Mouse (Mus musculus): Measurements from ENCODE around the gene Gcgr. TPM values are rescaled to one million over a fixed set of nuclear protein-coding genes. Genes with fewer than 3 reads are reported as not detected.

Gcgr gene
- polyA plus RNA-seq, 1 experiment from 2014 or later: 0.76 TPM

DNA sequence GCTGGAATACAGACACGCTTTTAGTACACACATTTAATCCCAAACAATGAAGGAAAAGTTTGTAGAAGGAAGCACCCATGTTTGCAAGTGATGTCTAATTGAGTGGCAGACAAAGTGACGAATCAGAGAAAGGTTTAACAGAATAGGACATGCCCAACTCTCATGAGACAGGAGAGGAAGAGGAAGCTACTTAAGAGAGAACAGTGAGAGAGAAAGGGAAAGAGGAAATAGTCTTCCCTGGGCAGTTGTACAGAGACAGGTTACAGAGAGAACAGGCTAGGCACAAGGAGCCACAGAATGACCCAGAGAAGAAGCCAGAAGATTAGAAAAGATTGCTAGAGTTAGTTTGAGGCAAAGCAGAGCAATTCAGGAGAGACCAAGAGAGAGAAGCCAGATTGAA is 4.5 kb upstream of the Gcgr start:
- WGBS: 78% methylated on average over 2 of the region's 2 CpGs
- Histone ChIP-seq H3K4me3 (ENCODE audit: low read depth, low read length) (no peak overlapping the region), H3K27ac (ENCODE audit: low read length) (no peak overlapping the region), H3K9me3 (ENCODE audit: low read length) (no peaks in the 10 kb centered on the region), H3K4me2 (replicated peaks; ENCODE audit: low read depth, low read length) (no peak overlapping the region), H3K27me3 (replicated peaks; ENCODE audit: insufficient read depth, low read length) (peaks cover 17% of the 10 kb centered on the region; the same call in 1 of the 2 replicates), H3K9ac (replicated peaks; ENCODE audit: low read depth) (no peak overlapping the region), H3K36me3 (ENCODE audit: insufficient read depth, low read length) (no peaks in the 10 kb centered on the region), H3K4me1 (ENCODE audit: insufficient read depth, low read depth, low read length) (peaks cover 5% of the 10 kb centered on the region; the same call in 1 of the 2 replicates)
- TF ChIP-seq EP300 (IDR thresholded peaks at IDR 0.05) (no peak), CTCF (IDR thresholded peaks at IDR 0.05) (no peak)
- DNase-seq (ENCODE audit: low spot score): no peak
- no peak for ATAC-seq

DNA sequence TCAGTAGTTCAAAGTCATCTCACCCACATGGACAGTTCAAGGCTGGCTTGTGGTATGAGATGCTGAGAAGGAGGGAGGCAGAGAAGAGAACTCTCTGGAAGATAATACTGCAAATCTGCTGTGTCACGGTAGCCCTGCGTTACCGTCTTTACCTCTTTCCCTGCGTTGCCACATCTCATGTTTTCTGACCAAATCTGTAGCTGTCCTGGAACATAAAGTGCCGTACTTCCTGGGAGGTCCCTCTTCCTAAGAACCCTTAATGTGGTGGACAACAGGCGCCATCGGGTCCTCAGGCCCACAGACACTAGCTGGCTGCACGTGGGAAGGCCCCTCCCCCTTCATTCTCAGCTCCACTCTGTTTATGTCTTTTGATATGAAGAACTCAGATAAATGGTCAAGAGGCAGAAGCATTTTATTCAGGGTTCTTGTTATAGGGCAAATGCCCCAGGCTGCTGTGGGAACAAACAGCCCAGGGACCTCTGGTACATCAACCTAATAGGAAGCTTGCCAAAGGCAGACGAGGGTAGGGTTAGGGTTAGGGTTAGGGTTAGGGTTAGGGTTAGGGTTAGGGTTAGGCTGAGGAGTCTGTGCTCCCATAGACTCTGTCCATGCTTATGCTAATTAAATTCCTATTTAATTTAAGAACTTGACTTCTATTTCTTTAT is 2.7 kb upstream of the Gcgr start:
- H3K4me3 ChIP-seq (ENCODE audit: low read depth, low read length): no peak overlapping the region
- no peaks in the 10 kb centered on the region for H3K36me3 ChIP-seq (ENCODE audit: insufficient read depth, low read length)
- no peak overlapping the region for H3K9ac ChIP-seq (replicated peaks; ENCODE audit: low read depth)
- H3K27me3 ChIP-seq (replicated peaks; ENCODE audit: insufficient read depth, low read length): peaks cover 36% of the 10 kb centered on the region
- H3K4me1 ChIP-seq (ENCODE audit: insufficient read depth, low read depth, low read length): peaks cover 5% of the 10 kb centered on the region; the same call in 1 of the 2 replicates
- H3K27ac ChIP-seq (ENCODE audit: low read length): no peak overlapping the region
- H3K9me3 ChIP-seq (ENCODE audit: low read length): no peaks in the 10 kb centered on the region
- no peak for ATAC-seq
- no peak overlapping the region for H3K4me2 ChIP-seq (replicated peaks; ENCODE audit: low read depth, low read length)
- 51% methylated on average over 9 of the region's 9 CpGs for WGBS
- no peak for DNase-seq (ENCODE audit: low spot score)
- no peak for TF ChIP-seq EP300 (IDR thresholded peaks at IDR 0.05)
- no peak for TF ChIP-seq CTCF (IDR thresholded peaks at IDR 0.05)

DNA sequence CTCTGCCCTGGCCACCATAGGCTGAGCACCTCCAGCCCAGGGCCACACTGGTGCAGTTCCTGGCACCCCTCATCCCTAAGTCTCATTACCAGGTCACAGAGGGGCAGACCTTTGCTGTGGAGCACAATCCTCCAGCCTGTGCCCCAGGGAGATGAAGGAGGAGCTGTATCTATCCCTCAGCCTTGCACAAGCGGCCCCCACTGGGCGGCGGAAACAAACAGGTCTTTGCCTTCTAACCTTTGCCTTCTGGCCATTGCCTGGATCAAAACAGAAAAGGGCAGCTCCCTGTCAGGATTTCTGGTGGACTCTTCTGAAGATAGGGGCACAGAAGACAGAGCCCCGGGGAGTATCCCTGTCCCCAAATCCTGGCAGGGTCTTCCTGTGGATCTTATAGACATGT is 1.6 kb upstream of the Gcgr start:
- WGBS: 68% methylated on average over 4 of the region's 4 CpGs
- Histone ChIP-seq H3K27me3 (replicated peaks; ENCODE audit: insufficient read depth, low read length) (peaks cover 37% of the 10 kb centered on the region), H3K36me3 (ENCODE audit: insufficient read depth, low read length) (no peaks in the 10 kb centered on the region), H3K4me1 (ENCODE audit: insufficient read depth, low read depth, low read length) (peaks cover 5% of the 10 kb centered on the region; the same call in 1 of the 2 replicates), H3K9ac (replicated peaks; ENCODE audit: low read depth) (no peak overlapping the region), H3K4me2 (replicated peaks; ENCODE audit: low read depth, low read length) (no peak overlapping the region), H3K9me3 (ENCODE audit: low read length) (no peaks in the 10 kb centered on the region), H3K4me3 (ENCODE audit: low read depth, low read length) (no peak overlapping the region), H3K27ac (ENCODE audit: low read length) (no peak overlapping the region)
- ATAC-seq: no peak
- DNase-seq (ENCODE audit: low spot score): no peak
- no peak for TF ChIP-seq EP300 (IDR thresholded peaks at IDR 0.05)
- no peak for TF ChIP-seq CTCF (IDR thresholded peaks at IDR 0.05)

DNA sequence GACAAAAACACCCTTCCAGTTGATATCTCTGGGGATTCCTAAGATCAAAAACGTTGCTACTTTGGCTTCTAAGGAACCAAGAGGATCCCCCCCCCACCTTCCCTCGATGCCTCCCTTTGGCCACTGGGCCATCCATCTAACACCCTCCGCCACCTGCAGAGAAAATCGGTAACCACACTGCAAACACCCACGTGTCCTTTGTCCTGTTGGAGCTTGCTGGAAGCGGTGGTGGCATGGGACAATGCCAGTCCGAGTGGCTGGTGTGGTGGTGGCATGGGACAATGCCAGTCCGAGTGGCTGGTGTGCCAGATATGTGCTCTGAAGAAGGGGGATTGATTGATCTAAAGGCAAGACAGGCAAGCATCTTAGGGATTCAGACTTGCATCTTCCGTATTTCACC is 1.1 kb downstream of the Gcgr start:
- Histone ChIP-seq H3K4me1 (ENCODE audit: insufficient read depth, low read depth, low read length) (peaks cover 5% of the 10 kb centered on the region; the same call in 1 of the 2 replicates), H3K4me2 (replicated peaks; ENCODE audit: low read depth, low read length) (no peak overlapping the region), H3K9ac (replicated peaks; ENCODE audit: low read depth) (no peak overlapping the region), H3K27me3 (replicated peaks; ENCODE audit: insufficient read depth, low read length) (peaks cover 37% of the 10 kb centered on the region), H3K36me3 (ENCODE audit: insufficient read depth, low read length) (no peaks in the 10 kb centered on the region), H3K9me3 (ENCODE audit: low read length) (no peaks in the 10 kb centered on the region), H3K27ac (ENCODE audit: low read length) (no peak overlapping the region), H3K4me3 (ENCODE audit: low read depth, low read length) (no peak overlapping the region)
- ATAC-seq (no peak), DNase-seq (ENCODE audit: low spot score) (no peak)
- WGBS: 22% methylated on average over 9 of the region's 9 CpGs
- TF ChIP-seq EP300 (IDR thresholded peaks at IDR 0.05): no peak
- TF ChIP-seq CTCF (IDR thresholded peaks at IDR 0.05): no peak

DNA sequence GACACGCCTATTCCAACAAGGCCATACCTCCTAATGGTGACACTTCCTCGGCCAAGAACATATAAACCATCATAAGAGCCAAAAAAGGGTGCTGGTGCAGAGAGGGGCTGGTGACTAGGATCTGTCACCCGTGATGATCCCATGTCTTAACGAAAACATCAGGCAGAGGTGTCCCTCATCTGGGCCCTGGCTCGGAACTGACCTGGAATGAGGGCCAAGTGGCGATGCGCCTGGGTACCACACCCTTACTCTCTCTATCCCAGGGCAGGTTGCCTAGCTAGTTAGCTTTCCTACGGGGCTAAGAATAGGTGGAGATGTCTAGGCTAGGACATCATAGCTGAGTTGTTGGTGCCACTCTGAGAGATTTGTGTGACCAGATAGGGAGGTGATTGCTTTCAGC is 3.6 kb downstream of the Gcgr start:
- no peak for TF ChIP-seq CTCF (IDR thresholded peaks at IDR 0.05)
- TF ChIP-seq EP300 (IDR thresholded peaks at IDR 0.05): no peak
- no peak overlapping the region for H3K27ac ChIP-seq (ENCODE audit: low read length)
- H3K27me3 ChIP-seq (replicated peaks; ENCODE audit: insufficient read depth, low read length): peaks cover 37% of the 10 kb centered on the region
- H3K9me3 ChIP-seq (ENCODE audit: low read length): no peaks in the 10 kb centered on the region
- H3K36me3 ChIP-seq (ENCODE audit: insufficient read depth, low read length): no peaks in the 10 kb centered on the region
- H3K9ac ChIP-seq (replicated peaks; ENCODE audit: low read depth): no peak overlapping the region
- 76% methylated on average over 8 of the region's 8 CpGs for WGBS
- no peak overlapping the region for H3K4me2 ChIP-seq (replicated peaks; ENCODE audit: low read depth, low read length)
- H3K4me3 ChIP-seq (ENCODE audit: low read depth, low read length): no peak overlapping the region
- ATAC-seq (no peak), DNase-seq (ENCODE audit: low spot score) (no peak)
- peaks cover 5% of the 10 kb centered on the region; the same call in 1 of the 2 replicates for H3K4me1 ChIP-seq (ENCODE audit: insufficient read depth, low read depth, low read length)

DNA sequence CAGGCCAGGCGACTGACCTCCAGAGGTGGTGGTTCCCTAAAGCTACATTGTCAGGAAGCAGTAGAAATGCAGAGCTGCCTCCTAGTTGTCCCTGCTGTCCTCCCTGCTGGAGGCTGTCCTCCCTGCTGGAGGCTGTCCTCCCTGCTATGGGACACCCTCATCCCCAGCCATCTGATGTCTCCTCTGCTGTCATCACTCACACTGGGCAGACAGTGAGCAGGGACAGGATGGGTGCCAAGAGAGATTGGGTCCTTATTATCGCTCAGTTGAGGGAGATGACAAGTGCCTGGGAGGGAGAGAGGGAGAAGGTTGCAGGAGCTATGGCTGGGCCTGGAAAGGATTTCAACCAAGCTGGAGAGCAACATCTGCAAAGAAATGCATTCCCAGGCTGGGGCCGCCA is 4.6 kb downstream of the Gcgr start:
- H3K27me3 ChIP-seq (replicated peaks; ENCODE audit: insufficient read depth, low read length): peaks cover 28% of the 10 kb centered on the region
- TF ChIP-seq CTCF (IDR thresholded peaks at IDR 0.05) (no peak), EP300 (IDR thresholded peaks at IDR 0.05) (no peak)
- ATAC-seq: no peak

More for the DNA sequence above, 4.6 kb downstream of the Gcgr start:
- no peak overlapping the region for H3K4me3 ChIP-seq (ENCODE audit: low read depth, low read length)
- peaks cover 6% of the 10 kb centered on the region; the same call in 1 of the 2 replicates for H3K4me1 ChIP-seq (ENCODE audit: insufficient read depth, low read depth, low read length)
- DNase-seq (ENCODE audit: low spot score): no peak
- H3K9me3 ChIP-seq (ENCODE audit: low read length): no peaks in the 10 kb centered on the region
- no peak overlapping the region for H3K4me2 ChIP-seq (replicated peaks; ENCODE audit: low read depth, low read length)
- H3K9ac ChIP-seq (replicated peaks; ENCODE audit: low read depth): no peak overlapping the region
- no peak overlapping the region for H3K27ac ChIP-seq (ENCODE audit: low read length)
- WGBS: 66% methylated on average over 3 of the region's 3 CpGs
- H3K36me3 ChIP-seq (ENCODE audit: insufficient read depth, low read length): no peaks in the 10 kb centered on the region

Data from lung, postnatal 0 days (tissue).